Mouse (Mus musculus): Measurements from ENCODE around the gene Ydjc. TPM values are rescaled to one million over a fixed set of nuclear protein-coding genes. Genes with fewer than 3 reads are reported as not detected.
A peak's percentile ranks its signal among the peaks of the same experiment; 100 is the strongest.

The Ydjc gene
- polyA plus RNA-seq (2015; fragmentation: Nextera tagmentation; extraction: Ambion mirVana), result 44.3 and 48.1 TPM in 2 replicates

DNA sequence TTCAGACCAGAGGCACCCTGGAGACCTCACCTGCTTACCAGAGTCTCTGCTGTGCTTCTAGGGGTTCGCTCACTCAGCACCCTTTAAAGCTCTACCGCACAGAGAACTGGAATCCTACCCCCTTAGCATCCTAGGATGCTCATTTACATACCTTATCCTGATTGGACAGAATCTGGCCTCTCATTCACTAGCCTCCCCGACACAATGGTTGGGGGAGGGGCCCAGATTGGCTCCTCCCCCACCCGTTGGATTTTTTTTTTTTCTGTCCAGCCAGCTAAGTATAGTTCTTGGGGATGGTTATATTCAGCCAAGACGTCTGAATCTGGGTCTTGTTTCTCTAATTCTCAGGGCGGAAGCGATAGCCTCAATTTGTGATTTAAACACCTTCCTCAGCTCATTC is at the start of gene Ydjc:
Ydjc (plus strand) TSS at position 283 of the 400 bp plus-strand sequence.
- WGBS, result 17% methylated on average over 7 of the region's 7 CpGs
- Histone ChIP-seq H3K36me3 (no peaks in the 10 kb centered on the region), H3K4me1 (replicated peaks) (peaks cover 21% of the 10 kb centered on the region), H3K27ac (replicated peaks) (no peak within 1 kb of the TSS), H3K27me3 (no peaks in the 10 kb centered on the region), H3K9ac (no peak within 1 kb of the TSS), H3K4me2 (no peak within 1 kb of the TSS), H3K9me3 (no peaks in the 10 kb centered on the region), H3K4me3 (no peak within 1 kb of the TSS)
- no peak for ATAC-seq (ENCODE audit: low FRiP score, low read depth)

DNA sequence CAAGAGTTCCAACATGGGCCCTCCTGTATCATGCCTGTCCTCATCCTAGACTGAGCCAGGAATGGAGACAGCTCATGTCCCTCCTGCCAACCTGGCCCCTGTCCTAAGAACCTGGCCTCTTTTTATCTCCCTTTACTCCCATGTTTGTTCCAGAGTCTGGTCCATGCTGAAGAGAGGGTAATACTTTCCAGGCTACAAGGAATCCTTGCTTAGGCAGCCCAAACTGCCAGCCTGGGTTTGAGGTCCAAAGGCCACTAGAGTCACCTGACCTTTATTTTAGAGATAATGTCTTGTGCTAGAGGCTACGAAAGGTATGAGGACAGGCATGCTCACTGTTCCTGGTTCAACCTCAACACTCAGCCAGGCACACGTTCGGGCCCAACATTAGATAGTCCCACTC is 47.5 kb upstream of the Ydjc start:
- peaks cover 62% of the 10 kb centered on the region for H3K36me3 ChIP-seq
- over 99% methylated on average over 3 of the region's 3 CpGs for WGBS
- ATAC-seq (ENCODE audit: low FRiP score, low read depth), result no peak

DNA sequence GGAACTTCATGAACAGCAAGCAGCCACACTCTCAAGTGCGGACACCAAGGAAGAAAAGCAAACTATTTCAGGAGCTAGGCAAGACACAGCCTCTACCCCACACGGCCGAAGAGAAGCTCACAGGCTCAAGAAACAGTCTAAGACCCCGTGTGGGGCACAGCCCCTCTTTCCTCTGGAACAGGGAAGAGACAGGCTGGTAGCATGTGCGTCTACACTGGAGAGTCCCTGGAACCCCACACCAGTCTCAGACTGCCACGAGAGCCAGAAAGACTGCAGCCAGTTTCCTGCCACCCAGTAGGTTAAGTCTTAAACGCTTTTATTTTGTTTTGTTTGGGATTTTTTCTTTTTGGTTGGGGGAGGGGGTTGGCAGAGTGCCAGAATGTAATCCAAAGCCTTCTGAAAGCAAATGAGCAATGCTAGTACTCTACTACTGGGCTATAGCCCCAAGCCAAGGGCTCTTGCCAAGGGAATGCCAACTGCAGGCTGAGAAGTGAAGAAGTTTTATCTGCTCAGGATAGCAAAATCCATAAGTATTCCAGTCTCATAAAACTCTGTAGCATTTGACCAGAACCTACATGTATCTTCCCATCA is 41.7 kb upstream of the Ydjc start:
- no peak overlapping the region for H3K9ac ChIP-seq
- no peak overlapping the region for H3K4me3 ChIP-seq
- no peak overlapping the region for H3K27ac ChIP-seq (replicated peaks)
- H3K9me3 ChIP-seq, result no peaks in the 10 kb centered on the region
- 0 out of 2 replicates have a peak, but pooled peaks cover 5% of the 10 kb centered on the region for H3K4me1 ChIP-seq (replicated peaks)
- no peak overlapping the region for H3K4me2 ChIP-seq
- peak; percentile 59 for ATAC-seq (ENCODE audit: low FRiP score, low read depth)
- WGBS, result 66% methylated on average over 7 of the region's 7 CpGs
- peaks cover 40% of the 10 kb centered on the region for H3K36me3 ChIP-seq
- H3K27me3 ChIP-seq, result no peaks in the 10 kb centered on the region

More for the DNA sequence above, 47.5 kb upstream of the Ydjc start:
- no peaks in the 10 kb centered on the region for H3K27me3 ChIP-seq
- H3K4me1 ChIP-seq (replicated peaks), result no peaks in the 10 kb centered on the region
- H3K4me3 ChIP-seq, result no peak overlapping the region
- no peak overlapping the region for H3K4me2 ChIP-seq
- H3K9ac ChIP-seq, result no peak overlapping the region
- no peaks in the 10 kb centered on the region for H3K9me3 ChIP-seq
- no peak overlapping the region for H3K27ac ChIP-seq (replicated peaks)

DNA sequence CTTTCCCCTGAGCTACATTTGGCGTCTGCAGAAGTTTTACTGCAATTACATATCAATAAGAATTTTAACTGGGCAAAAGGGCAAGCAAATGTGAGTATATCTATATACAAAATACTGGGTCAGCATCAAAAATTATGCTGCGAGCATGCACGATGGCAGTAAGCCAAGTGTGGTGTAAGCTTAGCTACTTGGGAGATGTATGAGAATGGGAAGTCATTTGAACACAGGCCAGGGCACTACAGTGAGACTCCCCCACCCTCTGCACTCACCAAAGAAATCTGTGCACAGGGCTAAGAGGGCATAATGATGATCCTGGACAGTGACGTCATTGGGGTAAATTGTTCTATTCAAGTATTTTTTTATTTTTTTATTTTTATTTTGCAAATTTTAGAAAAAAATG is 39.8 kb upstream of the Ydjc start:
- Histone ChIP-seq H3K4me3 (no peak overlapping the region), H3K4me1 (replicated peaks) (peaks cover 7% of the 10 kb centered on the region), H3K27ac (replicated peaks) (no peak overlapping the region), H3K9ac (no peak overlapping the region), H3K36me3 (peaks cover 36% of the 10 kb centered on the region), H3K27me3 (no peaks in the 10 kb centered on the region), H3K4me2 (no peak overlapping the region), H3K9me3 (no peaks in the 10 kb centered on the region)
- ATAC-seq (ENCODE audit: low FRiP score, low read depth), result no peak
- 79% methylated on average over 4 of the region's 4 CpGs for WGBS

DNA sequence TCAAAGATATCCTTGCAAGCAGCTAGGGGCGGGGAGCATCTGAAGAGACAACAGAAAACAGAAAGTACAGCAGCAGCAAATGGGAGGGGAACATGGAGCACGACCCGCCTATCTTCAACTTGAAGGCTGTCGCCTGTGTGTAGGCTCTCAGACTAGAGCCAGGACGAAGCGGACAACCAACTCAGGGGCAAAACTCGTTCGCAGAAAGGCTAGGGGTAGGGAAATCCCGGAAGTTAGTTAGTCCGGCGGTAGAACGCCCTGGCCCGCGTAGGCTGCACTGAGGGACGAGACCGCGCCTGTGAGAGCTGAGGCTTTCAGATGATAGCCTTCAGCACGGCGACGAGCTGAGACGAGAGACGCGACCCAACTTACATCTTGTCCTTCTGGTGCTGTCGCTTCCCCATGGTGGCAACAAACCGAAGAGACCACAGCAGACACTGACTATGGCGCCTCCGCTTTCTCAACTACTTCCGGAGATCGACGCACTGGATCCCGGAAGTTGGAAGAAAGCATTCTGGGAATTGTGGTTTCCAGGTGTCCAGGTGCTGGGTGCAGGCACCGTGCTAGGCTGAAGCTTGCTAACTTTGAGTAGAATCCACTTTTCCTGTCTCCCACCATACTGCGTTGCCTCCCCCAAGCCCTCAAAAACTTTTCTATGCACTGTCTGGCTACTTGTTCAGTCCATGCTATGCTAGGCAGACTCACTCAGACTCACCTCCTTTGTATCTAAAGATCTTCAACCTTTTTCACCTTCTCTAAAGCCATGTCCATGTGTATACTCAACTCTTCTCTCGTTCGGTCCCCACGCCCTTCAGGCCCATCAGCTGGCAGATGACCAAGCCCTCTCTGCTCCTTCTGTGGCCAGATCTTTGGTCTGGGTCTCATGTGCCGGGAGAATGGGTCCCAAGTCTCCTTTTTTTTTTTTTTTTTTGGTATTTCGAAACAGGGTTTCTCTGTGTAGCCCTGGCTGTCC is 33.4 kb upstream of the Ydjc start, which contains the start of gene Ppil2:
Ppil2 (minus strand) TSS at position 487 of the 973 bp plus-strand sequence.
- Histone ChIP-seq H3K27ac (replicated peaks) (peak within 1 kb of the TSS; percentile 69), H3K4me3 (peak within 1 kb of the TSS; percentile 72), H3K9me3 (no peaks in the 10 kb centered on the region), H3K9ac (peak within 1 kb of the TSS; percentile 65), H3K27me3 (no peaks in the 10 kb centered on the region), H3K36me3 (peaks cover 20% of the 10 kb centered on the region), H3K4me1 (replicated peaks) (peaks cover 11% of the 10 kb centered on the region), H3K4me2 (peak within 1 kb of the TSS; percentile 67)
- ATAC-seq (ENCODE audit: low FRiP score, low read depth), result peak; percentile 93
- 9% methylated on average over 38 of the region's 38 CpGs for WGBS

DNA sequence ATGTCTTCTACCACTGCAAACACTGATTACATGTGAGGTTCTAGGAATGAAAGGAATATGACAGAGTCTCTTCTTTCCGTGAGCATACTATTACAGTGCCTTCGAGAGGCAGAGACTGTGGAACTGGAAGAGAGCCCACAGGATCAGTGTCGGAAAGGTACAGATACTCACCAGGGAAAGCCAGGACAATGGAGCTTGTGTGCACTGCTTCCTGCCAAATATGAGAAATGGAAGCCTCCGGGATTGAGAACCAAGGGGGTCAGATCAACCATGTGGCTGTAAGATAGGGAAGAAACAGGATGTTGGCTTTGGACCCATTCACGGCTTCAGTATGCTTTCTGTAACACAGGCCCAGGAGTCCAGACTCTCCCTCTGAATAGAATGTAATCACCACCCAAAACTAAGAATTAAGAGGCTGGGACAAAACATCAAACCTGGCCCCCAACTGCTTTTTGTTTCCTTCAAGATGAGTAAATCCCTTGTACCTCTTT is 27.1 kb upstream of the Ydjc start:
- 87% methylated on average over 5 of the region's 5 CpGs for WGBS
- Histone ChIP-seq H3K4me2 (no peak overlapping the region), H3K9ac (no peak overlapping the region), H3K4me1 (replicated peaks) (0 out of 2 replicates have a peak, but pooled peaks cover 4% of the 10 kb centered on the region), H3K4me3 (no peak overlapping the region), H3K27ac (replicated peaks) (no peak overlapping the region), H3K27me3 (no peaks in the 10 kb centered on the region), H3K36me3 (no peaks in the 10 kb centered on the region), H3K9me3 (no peaks in the 10 kb centered on the region)
- no peak for ATAC-seq (ENCODE audit: low FRiP score, low read depth)

DNA sequence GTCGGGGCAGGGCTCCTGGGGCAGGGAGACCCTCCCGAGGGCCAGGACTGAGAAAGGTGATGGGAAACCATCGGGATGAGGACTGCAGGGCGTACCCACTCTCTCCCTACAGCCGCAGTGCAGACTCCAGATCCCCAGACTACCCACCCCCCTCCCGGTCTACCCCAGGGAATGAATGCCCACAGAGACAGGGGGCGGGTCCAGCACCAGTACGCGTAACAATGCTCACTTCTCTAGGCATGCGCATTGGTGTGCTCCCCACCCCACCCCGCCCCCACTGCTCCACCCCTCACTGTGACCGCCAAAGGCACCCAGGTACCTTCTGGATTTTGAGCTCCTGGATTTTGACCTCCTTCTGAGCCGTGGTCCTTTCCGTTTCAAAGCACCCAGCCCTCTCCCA is 22.9 kb upstream of the Ydjc start:
- H3K9me3 ChIP-seq, result no peaks in the 10 kb centered on the region
- WGBS, result 43% methylated on average over 14 of the region's 14 CpGs
- H3K27me3 ChIP-seq, result no peaks in the 10 kb centered on the region
- peak; percentile 36; the same call in 1 of the 2 replicates for ATAC-seq (ENCODE audit: low FRiP score, low read depth)
- H3K4me1 ChIP-seq (replicated peaks), result peaks cover 25% of the 10 kb centered on the region
- H3K4me3 ChIP-seq, result peak overlapping the region; percentile 18; the same call in 1 of the 2 replicates
- H3K27ac ChIP-seq (replicated peaks), result no peak overlapping the region
- no peaks in the 10 kb centered on the region for H3K36me3 ChIP-seq
- H3K9ac ChIP-seq, result 0 out of 2 replicates have a peak overlapping the region, but pooled peaks have one; percentile 10
- H3K4me2 ChIP-seq, result peak overlapping the region; percentile 48

DNA sequence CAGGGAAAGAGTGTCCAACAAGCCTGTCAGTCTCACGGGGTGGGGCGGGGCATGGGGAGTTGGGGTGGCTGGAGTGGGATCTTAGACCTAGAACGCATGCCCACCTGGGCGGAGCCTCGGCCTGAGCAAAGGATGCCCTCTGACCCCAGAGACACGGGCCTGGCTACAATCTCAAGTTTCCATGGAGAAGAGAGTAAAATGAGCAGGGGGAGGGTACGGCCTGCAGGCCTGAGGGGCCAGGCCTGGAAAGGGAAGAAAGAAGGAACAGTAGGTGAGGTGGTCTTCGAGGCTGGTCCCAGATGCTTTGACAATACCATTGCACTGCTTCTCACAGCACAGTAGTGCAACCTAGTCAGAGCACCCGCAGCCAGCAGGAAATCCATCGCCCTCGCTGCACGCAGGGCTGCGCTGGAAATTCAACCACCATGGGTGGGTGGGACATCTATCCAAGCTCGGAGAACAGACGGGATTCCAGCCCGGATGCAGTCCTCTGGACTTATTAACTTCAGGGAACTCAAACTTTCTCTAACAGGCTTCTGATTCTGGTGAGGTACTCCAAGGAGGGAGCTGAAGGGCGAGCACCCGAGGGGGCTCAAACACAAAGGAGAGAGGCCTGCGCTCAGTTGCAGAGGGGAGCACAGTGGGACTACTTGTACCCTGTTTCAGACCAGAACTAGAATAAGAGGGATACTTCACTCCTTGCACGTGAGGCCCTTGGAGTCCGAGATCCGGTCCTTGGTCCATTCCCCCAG is 20.1 kb upstream of the Ydjc start:
- Histone ChIP-seq H3K36me3 (no peaks in the 10 kb centered on the region), H3K27ac (replicated peaks) (no peak overlapping the region), H3K4me2 (peak overlapping the region; percentile 89), H3K4me1 (replicated peaks) (peaks cover 25% of the 10 kb centered on the region), H3K9me3 (no peaks in the 10 kb centered on the region), H3K4me3 (peak overlapping the region; percentile 47), H3K9ac (peak overlapping the region; percentile 38), H3K27me3 (no peaks in the 10 kb centered on the region)
- peak; percentile 42 for ATAC-seq (ENCODE audit: low FRiP score, low read depth)
- WGBS, result under 1% methylated on average over 22 of the region's 22 CpGs

DNA sequence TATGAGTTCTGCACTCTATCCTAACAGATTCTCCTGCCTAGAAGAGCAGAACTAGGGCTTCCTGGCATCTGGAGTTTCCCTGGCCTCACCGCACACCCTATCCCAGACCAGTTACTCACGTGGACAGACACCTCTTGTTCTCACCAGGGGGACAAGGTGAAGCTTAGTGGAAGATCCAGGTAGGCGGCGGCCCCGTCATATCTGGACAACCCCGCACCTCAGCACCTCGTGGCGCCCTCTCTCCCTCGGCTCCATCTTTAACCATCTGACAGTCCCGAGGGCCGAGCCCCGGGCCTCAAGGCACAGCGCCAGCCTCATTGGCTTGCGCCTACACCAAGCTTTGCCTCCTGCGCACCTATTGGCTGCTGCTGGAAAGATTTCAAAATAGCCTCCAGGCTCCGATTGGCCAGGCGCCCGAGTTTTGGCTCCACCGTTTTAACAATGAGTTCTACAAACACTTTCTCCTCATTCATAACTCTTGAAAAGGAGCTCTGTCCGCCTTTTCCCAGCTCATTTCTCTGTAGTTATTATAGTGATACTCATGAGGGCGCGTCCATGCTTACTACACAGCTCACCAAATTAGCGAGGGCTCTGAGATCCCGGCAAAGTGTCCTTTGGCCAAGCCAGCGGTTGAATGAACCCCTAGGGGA is 19.4 kb upstream of the Ydjc start, which contains the start of gene 2610318N02Rik:
2610318N02Rik (minus strand) TSS at position 297 of the 650 bp plus-strand sequence.
- Histone ChIP-seq H3K4me3 (peak within 1 kb of the TSS; percentile 47), H3K9ac (peak within 1 kb of the TSS; percentile 38), H3K9me3 (no peaks in the 10 kb centered on the region), H3K4me1 (replicated peaks) (peaks cover 25% of the 10 kb centered on the region), H3K36me3 (no peaks in the 10 kb centered on the region), H3K27ac (replicated peaks) (no peak within 1 kb of the TSS), H3K4me2 (peak within 1 kb of the TSS; percentile 89), H3K27me3 (no peaks in the 10 kb centered on the region)
- peak; percentile 89 for ATAC-seq (ENCODE audit: low FRiP score, low read depth)
- WGBS, result under 1% methylated on average over 25 of the region's 25 CpGs

DNA sequence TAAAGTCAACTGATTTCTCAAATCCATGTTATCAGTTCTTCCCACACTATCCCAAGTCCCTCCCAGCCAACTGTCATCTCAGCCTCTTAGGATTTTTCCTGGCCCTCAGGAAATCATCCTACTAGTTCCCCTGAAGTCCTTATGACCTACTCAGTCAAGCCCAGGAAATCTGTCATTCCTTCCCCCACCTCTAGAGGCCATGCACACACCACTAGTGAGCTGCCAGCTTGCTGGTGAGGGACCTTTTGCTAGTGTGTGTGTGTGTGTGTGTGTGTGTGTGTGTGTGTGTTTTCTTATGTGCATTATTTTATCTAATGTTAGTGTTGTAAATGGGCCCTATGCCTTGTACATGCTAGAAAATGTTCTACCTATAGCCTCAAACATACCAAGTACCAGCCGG is 17.1 kb upstream of the Ydjc start:
- no peak for ATAC-seq (ENCODE audit: low FRiP score, low read depth)
- no peaks in the 10 kb centered on the region for H3K9me3 ChIP-seq
- H3K36me3 ChIP-seq, result no peaks in the 10 kb centered on the region
- WGBS, result 100% methylated on average over 1 of the region's 1 CpGs
- no peak overlapping the region for H3K27ac ChIP-seq (replicated peaks)
- no peaks in the 10 kb centered on the region for H3K27me3 ChIP-seq
- H3K4me1 ChIP-seq (replicated peaks), result peaks cover 33% of the 10 kb centered on the region
- H3K4me3 ChIP-seq, result no peak overlapping the region
- H3K4me2 ChIP-seq, result no peak overlapping the region
- H3K9ac ChIP-seq, result no peak overlapping the region

Data from hindbrain, embryonic 15.5 days (tissue).